Mouse (Mus musculus): ENCODE data around the gene Fetub. TPM values are rescaled to one million over a fixed set of nuclear protein-coding genes. Genes with fewer than 3 reads are reported as not detected.
A peak's percentile ranks its signal among the peaks of the same experiment; 100 is the strongest.

Fetub gene
- 0.11 TPM in 1 of 2 replicates, not detected in the other for polyA plus RNA-seq (2015; fragmentation: Nextera tagmentation; extraction: Ambion mirVana)

DNA sequence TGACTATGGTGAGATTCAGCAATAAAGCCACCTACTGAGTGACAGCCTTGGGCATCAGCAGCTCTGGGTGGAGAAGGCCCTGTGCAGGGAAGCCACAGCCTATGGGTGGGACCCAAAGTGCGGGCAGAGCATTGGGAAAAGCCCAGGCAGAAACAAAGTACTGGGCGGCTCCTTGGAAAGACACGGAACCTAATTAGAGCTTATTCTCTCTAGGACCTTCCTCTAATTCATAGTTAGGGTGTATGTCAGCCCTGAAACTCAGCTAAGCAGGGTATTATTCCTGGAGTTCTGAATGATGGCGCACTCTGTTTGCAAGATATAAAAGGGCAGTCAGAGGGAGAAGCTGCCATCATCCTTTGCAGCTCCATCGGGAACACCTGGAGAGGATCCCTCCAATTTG lies at the start of gene Fetub:
Gene Fetub, plus strand, starts transcription at position 301 of the 400 bp plus-strand sequence.
- Histone ChIP-seq H3K9me3 (replicated peaks) (no peaks in the 10 kb centered on the region), H3K4me1 (replicated peaks) (no peaks in the 10 kb centered on the region), H3K4me3 (no peak within 1 kb of the TSS), H3K27me3 (no peaks in the 10 kb centered on the region), H3K27ac (no peak within 1 kb of the TSS), H3K4me2 (no peak within 1 kb of the TSS), H3K9ac (no peak within 1 kb of the TSS), H3K36me3 (no peaks in the 10 kb centered on the region)
- WGBS: 75% methylated on average over 5 of the region's 5 CpGs
- ATAC-seq (replicated peaks; ENCODE audit: insufficient number of reproducible peaks, insufficient read depth, low FRiP score, low read depth): no peak

DNA sequence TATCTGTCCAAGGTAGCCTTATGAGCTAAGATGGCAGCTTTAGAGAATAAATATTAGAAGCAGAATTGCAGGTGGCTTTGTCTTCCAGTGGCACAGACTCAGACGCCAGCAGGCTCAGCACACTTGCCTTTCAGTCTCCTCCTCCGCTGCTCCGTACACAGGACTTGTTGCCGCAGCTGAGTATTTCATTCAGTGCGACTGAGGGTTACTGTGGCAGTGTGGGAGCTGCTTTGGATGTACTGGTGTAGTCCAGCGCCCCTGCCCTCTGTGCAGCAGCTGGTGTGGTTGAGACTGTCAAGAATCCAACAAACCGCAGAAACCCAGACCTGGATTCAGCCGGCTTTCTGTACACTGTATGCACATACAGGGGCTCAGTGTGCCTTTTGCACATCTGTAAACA lies 45.7 kb upstream of the Fetub start:
- Histone ChIP-seq H3K4me3 (no peak overlapping the region), H3K4me2 (no peak overlapping the region), H3K9ac (no peak overlapping the region), H3K36me3 (peaks cover 59% of the 10 kb centered on the region), H3K4me1 (replicated peaks) (no peaks in the 10 kb centered on the region), H3K27me3 (no peaks in the 10 kb centered on the region), H3K27ac (no peak overlapping the region), H3K9me3 (replicated peaks) (no peaks in the 10 kb centered on the region)
- 89% methylated on average over 8 of the region's 8 CpGs for WGBS
- ATAC-seq (replicated peaks; ENCODE audit: insufficient number of reproducible peaks, insufficient read depth, low FRiP score, low read depth): no peak

DNA sequence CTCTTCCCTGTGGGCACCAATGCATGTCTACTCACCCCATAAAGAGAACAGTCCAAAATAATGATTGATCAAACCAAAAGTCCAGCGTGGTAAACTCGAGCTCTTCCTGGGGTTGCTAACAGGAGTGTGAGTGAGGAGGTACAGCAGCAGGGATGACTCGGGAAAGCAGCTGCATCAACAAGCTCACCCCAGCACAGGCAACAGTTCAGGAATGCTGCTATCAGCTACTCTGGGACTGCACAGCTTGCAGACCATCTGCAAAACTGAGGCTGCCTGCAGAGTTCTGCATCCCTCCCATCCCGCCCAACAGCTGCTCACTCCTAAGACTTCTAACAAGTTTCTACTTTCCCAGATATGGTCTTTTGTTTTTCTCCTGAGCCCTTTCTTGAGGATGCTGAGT lies 44.8 kb upstream of the Fetub start:
- Histone ChIP-seq H3K27me3 (no peaks in the 10 kb centered on the region), H3K9me3 (replicated peaks) (no peaks in the 10 kb centered on the region), H3K4me3 (no peak overlapping the region), H3K4me2 (no peak overlapping the region), H3K27ac (no peak overlapping the region), H3K36me3 (peaks cover 51% of the 10 kb centered on the region), H3K9ac (no peak overlapping the region), H3K4me1 (replicated peaks) (no peaks in the 10 kb centered on the region)
- no peak for ATAC-seq (replicated peaks; ENCODE audit: insufficient number of reproducible peaks, insufficient read depth, low FRiP score, low read depth)
- WGBS: 63% methylated on average over 4 of the region's 4 CpGs

DNA sequence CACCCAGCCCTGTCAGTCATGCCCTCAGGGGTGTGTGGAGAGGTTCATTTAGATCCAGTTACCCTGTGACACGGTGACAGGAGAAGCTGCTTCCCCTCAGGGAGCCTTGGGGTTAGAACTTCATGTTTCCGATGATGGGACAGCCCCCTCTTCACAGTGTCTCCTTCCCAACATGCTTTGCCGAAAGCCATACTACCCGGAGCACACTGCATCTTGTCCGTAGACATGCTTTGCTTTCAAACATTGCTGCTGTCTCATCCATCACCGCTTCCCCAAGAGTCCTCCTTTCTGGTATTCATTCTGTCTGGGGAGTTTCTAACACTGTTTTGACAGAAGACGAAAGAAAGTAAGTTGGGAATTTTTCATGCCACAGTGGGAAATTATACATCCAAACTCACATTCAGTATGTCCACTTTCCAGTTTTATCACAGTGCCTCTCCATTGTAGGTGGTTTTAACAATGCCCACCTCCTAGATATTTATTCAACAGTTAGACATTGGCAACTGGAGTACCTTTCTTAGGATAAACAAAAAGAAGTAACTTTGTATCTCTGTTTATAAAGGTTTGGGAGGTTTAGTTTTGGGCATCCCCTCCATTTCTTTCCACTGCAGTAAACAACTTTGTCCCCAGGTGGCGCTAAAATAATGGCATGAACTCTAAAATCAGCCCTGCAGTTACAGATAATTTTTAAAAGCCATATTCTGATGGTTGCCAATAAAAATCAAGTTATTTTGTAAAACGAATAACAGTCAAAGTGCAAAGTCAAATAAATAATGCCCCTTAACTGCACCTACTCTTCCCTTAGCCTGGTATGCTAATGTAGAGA lies 41.7 kb upstream of the Fetub start:
- no peaks in the 10 kb centered on the region for H3K27me3 ChIP-seq
- no peak overlapping the region for H3K4me3 ChIP-seq
- ATAC-seq (replicated peaks; ENCODE audit: insufficient number of reproducible peaks, insufficient read depth, low FRiP score, low read depth): no peak
- 44% methylated on average over 9 of the region's 9 CpGs for WGBS
- no peaks in the 10 kb centered on the region; the same call in 1 of the 2 replicates for H3K4me1 ChIP-seq (replicated peaks)
- peaks cover 20% of the 10 kb centered on the region for H3K36me3 ChIP-seq
- H3K27ac ChIP-seq: no peak overlapping the region
- no peaks in the 10 kb centered on the region for H3K9me3 ChIP-seq (replicated peaks)
- H3K9ac ChIP-seq: no peak overlapping the region
- H3K4me2 ChIP-seq: no peak overlapping the region

DNA sequence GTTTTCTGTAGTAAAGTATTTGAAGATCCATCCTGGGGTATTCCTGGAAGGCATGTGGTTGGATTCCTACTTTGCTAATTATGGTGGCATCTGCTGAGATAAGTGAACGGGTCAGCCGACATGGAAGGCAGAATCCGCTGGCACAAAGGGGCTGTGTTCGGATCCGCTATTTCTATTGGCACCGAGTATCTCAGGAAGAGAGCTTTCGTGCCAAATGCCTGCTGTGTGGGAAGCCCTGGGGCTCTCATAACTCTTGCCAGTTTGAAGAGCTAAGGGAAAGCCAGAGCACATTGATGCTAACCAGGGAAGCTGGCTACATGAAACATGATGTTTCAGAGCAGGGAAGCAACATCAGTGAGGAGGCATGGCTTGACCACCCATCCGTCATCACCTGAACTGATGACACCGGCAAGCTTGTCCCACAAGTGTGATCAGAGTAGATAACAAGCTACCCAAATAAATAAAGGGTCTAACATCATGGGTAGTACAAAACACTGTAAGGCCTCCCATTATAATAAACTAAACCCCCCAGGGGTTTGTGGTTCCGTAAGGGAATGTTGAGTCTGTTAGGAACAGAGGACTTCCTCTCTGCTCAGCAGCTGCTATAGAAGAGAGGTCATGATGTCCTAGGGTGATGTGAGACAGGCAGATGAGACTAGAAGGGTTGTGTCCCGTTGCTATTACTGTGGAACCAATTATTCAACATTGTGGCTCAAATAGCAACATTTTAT lies 40.3 kb upstream of the Fetub start:
- no peak overlapping the region for H3K4me3 ChIP-seq
- H3K27ac ChIP-seq: no peak overlapping the region
- H3K4me1 ChIP-seq (replicated peaks): peaks cover 3% of the 10 kb centered on the region; the same call in 1 of the 2 replicates
- no peaks in the 10 kb centered on the region for H3K27me3 ChIP-seq
- H3K36me3 ChIP-seq: peaks cover 6% of the 10 kb centered on the region
- ATAC-seq (replicated peaks; ENCODE audit: insufficient number of reproducible peaks, insufficient read depth, low FRiP score, low read depth): no peak
- H3K4me2 ChIP-seq: no peak overlapping the region
- H3K9me3 ChIP-seq (replicated peaks): no peaks in the 10 kb centered on the region
- no peak overlapping the region for H3K9ac ChIP-seq
- WGBS: 66% methylated on average over 11 of the region's 11 CpGs

DNA sequence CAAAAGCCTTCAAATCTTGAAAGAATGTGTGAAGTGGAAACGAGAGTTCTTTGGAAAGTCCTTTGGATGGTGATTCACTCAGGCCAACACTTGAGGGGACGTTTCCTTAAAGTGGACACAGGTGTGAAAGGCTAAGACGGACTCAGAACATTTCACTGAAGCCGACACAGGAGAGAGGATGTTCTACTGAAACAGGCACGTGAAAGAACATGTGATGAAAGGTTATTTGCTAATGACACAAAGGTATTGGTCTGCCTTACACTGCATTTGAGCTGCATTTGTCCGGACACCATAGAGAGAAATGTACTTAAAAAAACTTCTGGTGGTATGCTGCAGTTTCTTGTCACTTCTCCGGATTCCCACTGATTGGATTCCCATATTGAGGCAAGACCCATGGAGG lies 39.4 kb upstream of the Fetub start:
- WGBS: 70% methylated on average over 7 of the region's 7 CpGs
- Histone ChIP-seq H3K36me3 (no peaks in the 10 kb centered on the region), H3K9ac (no peak overlapping the region), H3K27ac (no peak overlapping the region), H3K4me2 (no peak overlapping the region), H3K27me3 (no peaks in the 10 kb centered on the region), H3K9me3 (replicated peaks) (no peaks in the 10 kb centered on the region), H3K4me1 (replicated peaks) (peaks cover 3% of the 10 kb centered on the region; the same call in 1 of the 2 replicates), H3K4me3 (no peak overlapping the region)
- no peak for ATAC-seq (replicated peaks; ENCODE audit: insufficient number of reproducible peaks, insufficient read depth, low FRiP score, low read depth)

DNA sequence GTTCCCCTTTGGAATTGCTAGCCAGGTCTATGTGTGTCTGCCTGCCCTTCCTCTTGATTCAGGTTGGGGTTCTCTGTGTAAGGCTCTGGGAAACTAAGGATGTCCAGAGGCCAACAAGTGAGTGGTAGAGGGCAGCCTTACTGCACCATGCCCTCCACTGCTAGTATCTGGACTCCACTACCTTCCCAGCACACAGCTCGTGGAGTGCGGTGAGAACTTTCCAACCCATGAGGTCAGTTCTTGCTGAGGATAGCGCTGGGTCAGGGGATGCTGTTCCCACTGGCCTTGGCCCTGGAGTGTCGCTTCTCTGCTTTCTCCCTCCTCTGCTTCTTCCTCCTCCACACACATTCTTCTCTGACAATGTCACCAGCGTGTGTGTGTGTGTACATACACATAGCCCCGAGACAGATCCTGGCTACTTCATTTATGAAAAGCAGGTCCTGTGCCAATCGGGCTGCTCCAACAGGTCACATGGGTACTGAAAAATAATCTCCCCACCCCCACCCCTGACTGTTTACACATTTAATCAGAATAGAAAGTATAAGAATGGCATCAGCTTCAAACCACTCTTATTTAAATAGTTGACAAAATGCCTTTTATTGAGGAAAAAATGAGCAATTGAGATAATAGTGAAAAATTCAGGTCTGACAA lies 38.1 kb upstream of the Fetub start:
- no peaks in the 10 kb centered on the region for H3K9me3 ChIP-seq (replicated peaks)
- H3K27ac ChIP-seq: no peak overlapping the region
- H3K36me3 ChIP-seq: no peaks in the 10 kb centered on the region
- no peak overlapping the region for H3K9ac ChIP-seq
- H3K27me3 ChIP-seq: no peaks in the 10 kb centered on the region
- H3K4me2 ChIP-seq: no peak overlapping the region
- no peak overlapping the region for H3K4me3 ChIP-seq
- WGBS: 57% methylated on average over 7 of the region's 7 CpGs
- ATAC-seq (replicated peaks; ENCODE audit: insufficient number of reproducible peaks, insufficient read depth, low FRiP score, low read depth): no peak
- H3K4me1 ChIP-seq (replicated peaks): peaks cover 3% of the 10 kb centered on the region; the same call in 1 of the 2 replicates

DNA sequence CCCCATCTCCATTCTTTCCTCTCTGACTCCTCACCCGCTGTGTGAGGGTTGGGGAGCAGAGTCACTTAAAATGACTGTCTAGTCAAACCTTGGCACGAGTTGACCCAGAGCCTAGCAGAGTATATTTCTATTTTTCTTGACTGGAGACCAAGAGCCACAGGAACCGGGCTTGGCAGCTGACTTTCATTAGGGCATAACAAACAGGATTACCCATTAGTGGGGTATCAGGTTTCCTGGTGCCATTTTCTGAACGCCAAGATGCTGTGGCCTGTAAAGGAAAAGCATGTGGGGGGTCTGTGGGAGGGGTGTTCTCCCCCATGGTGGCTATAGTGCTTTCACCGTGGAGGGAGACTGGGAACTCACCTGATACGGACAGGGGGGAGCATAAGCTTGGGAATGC lies 37.2 kb upstream of the Fetub start:
- Histone ChIP-seq H3K4me2 (no peak overlapping the region), H3K4me3 (no peak overlapping the region), H3K36me3 (no peaks in the 10 kb centered on the region), H3K9ac (no peak overlapping the region), H3K27me3 (no peaks in the 10 kb centered on the region), H3K27ac (no peak overlapping the region), H3K4me1 (replicated peaks) (peaks cover 3% of the 10 kb centered on the region; the same call in 1 of the 2 replicates), H3K9me3 (replicated peaks) (no peaks in the 10 kb centered on the region)
- 19% methylated on average over 6 of the region's 6 CpGs for WGBS
- no peak; the same call in 1 of the 2 replicates for ATAC-seq (replicated peaks; ENCODE audit: insufficient number of reproducible peaks, insufficient read depth, low FRiP score, low read depth)

DNA sequence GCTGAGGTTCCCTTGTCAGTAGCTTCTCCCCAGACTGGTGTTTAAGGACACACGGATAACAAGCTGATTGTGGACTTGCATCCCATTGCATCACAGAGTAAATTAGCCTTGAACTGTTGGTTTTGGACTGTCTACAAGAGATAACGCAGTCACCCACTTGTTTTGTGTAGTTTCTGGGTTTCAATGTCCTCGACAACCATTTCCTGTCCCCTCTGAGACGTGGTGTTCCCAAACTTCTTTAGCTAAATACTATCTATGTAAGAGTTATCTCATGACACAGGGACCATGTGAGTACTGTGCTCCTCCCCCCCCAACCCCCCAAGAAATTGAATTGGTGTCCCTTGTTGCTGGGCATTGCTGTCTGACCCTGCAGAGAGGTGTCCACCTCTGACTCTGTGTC lies 36.6 kb upstream of the Fetub start:
- no peak overlapping the region for H3K9ac ChIP-seq
- H3K36me3 ChIP-seq: no peaks in the 10 kb centered on the region
- H3K27me3 ChIP-seq: no peaks in the 10 kb centered on the region
- peaks cover 3% of the 10 kb centered on the region; the same call in 1 of the 2 replicates for H3K4me1 ChIP-seq (replicated peaks)
- H3K27ac ChIP-seq: no peak overlapping the region
- H3K4me2 ChIP-seq: no peak overlapping the region
- no peak overlapping the region for H3K4me3 ChIP-seq
- ATAC-seq (replicated peaks; ENCODE audit: insufficient number of reproducible peaks, insufficient read depth, low FRiP score, low read depth): peak; percentile 51; the same call in 1 of the 2 replicates
- 38% methylated on average over 4 of the region's 4 CpGs for WGBS
- no peaks in the 10 kb centered on the region for H3K9me3 ChIP-seq (replicated peaks)

DNA sequence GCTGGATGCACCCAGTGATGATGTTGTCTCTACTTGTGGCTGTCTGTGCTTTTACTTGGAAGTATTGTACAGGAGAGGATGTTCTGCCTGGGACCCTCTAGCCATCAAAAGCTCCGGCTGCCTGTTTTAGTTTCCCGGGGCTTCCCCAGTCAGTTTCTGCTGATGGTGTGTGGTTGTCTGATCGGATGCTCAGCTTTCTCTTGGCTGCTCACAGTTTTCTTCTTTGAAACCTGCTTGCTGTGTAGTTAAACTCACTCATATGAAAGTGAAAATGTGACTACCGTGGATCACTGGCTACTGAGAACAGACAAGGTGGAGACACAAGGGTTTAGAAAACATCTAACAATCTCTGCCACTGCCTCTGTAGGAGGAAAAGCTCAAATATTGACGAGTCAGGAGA lies 34.7 kb upstream of the Fetub start:
- no peak for ATAC-seq (replicated peaks; ENCODE audit: insufficient number of reproducible peaks, insufficient read depth, low FRiP score, low read depth)
- H3K4me1 ChIP-seq (replicated peaks): peaks cover 3% of the 10 kb centered on the region; the same call in 1 of the 2 replicates
- no peaks in the 10 kb centered on the region for H3K9me3 ChIP-seq (replicated peaks)
- no peak overlapping the region for H3K27ac ChIP-seq
- no peak overlapping the region for H3K4me2 ChIP-seq
- WGBS: 73% methylated on average over 5 of the region's 5 CpGs
- no peak overlapping the region for H3K4me3 ChIP-seq
- no peaks in the 10 kb centered on the region for H3K36me3 ChIP-seq
- no peak overlapping the region for H3K9ac ChIP-seq
- no peaks in the 10 kb centered on the region for H3K27me3 ChIP-seq

DNA sequence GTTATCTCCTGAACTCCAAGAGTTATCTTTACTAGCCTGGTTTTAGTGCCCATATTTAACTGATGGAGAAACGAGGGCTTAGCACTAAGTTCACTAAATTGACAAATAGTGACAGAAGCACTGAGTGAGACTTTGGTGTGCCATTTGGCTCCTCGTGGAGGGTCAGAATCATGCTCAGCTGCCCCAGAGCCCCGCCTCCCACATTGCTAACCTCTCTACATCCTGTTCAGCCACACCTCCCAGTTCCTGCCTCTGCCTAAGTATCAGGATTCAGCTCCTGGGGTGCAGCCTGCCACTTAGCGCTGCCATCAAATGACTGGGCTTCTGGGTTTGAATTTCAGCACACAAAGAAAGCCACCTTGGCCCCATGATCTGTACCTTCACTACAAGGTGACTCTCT lies 32.8 kb upstream of the Fetub start:
- 30% methylated on average over 4 of the region's 4 CpGs for WGBS
- Histone ChIP-seq H3K4me2 (no peak overlapping the region), H3K36me3 (no peaks in the 10 kb centered on the region), H3K9me3 (replicated peaks) (no peaks in the 10 kb centered on the region), H3K4me3 (no peak overlapping the region), H3K27me3 (no peaks in the 10 kb centered on the region), H3K27ac (no peak overlapping the region), H3K4me1 (replicated peaks) (peaks cover 3% of the 10 kb centered on the region; the same call in 1 of the 2 replicates), H3K9ac (no peak overlapping the region)
- no peak for ATAC-seq (replicated peaks; ENCODE audit: insufficient number of reproducible peaks, insufficient read depth, low FRiP score, low read depth)

All from heart, embryonic 15.5 days (tissue).